Mouse (Mus musculus) heart, postnatal 4 days (tissue): ENCODE results near the gene Morn3. TPM values are rescaled to one million over a fixed set of nuclear protein-coding genes. Genes with fewer than 3 reads are reported as not detected.
"Not testable (repeated sequence)": the region's sequence is repeated elsewhere in the genome, so short reads cannot be mapped to it uniquely, and the experiment has no call there.

Source experiments
- DNase-seq: peaks from one replicate; pipeline ENCODE4 v3.0.0; 2021
- total RNA-seq, 2 experiments: library from RNA; stranded (reverse); gene quantifications; 2 replicates each; pipeline ENCODE4 v1.2.3; 2021

Gene Morn3
- not detected for total RNA-seq

DNA sequence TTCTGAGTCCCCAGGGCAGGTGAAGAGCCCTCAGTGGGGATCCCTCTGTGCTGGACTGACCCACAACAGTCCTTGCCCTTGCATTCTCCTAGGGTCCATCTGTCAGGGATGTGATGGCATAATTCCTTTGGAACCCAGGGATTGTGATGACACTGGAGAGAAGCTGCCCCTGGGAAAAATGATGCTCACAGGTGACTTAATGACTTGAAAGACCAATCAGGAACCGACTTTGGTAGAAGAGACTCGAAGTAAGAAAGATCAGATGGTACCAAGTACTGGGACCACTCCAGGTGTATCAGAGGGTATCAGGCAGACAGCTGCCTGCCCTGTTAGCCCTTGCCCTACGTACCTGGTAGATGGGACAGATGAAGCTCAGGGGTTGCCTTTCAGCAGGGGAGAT, at the start of gene Morn3:
Morn3 (minus strand) TSS at position 101 of the 400 bp plus-strand sequence.
- no peak for DNase-seq

DNA sequence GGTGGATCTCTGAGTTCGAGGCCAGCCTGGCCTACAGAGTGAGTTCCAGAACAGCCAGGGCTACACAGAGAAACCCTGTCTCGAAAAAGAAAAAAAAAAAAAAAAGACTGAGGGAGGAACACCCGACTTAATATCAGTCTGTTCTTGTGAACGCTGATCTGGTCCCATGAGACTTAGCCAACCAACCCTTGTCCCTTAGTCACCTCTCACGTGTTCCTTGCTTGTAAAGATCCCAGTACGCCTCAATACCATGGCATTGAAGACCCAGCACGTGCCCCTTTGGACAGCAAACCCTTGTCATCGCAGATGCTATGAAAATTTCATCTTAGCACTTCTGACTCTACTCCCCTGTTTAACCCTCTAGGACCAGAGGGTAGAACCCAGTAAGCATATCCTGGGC, 49.5 kb upstream of the Morn3 start:
- no peak for DNase-seq

DNA sequence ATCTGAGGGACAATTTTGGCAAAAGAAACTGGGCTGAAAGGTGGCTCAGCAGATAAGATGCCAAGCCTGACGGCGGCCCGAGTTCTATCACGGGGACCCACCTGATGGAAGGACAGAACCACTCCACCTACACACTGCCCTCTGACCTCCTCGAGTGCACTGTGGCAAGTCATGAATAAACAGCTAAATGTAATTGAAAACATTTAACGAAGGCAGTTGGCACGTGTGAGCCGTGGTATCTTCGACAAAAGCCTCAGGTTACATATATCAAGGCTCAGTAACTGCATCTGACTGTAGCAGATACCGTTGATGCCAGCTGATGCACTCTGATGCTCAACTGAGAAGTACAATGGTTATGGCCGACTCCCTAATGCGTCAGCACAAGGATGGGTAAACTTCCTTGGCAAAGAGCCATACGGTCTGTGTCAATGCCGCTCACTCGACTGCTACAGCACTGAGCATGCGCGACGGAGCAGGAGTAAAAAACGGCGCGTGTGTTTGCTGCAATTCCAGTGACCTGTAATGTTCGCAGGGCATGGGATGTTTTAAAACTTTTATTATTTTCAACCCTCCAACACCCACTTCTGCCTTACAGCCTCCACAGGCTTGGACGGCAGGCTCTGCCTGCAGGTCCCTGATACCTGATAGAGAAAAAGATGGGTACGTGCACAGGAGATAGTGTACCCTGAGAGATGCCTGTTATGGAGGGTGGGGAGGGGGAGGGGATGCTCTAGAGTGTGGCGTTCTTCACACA, 47.6 kb upstream of the Morn3 start:
- DNase-seq: no peak

DNA sequence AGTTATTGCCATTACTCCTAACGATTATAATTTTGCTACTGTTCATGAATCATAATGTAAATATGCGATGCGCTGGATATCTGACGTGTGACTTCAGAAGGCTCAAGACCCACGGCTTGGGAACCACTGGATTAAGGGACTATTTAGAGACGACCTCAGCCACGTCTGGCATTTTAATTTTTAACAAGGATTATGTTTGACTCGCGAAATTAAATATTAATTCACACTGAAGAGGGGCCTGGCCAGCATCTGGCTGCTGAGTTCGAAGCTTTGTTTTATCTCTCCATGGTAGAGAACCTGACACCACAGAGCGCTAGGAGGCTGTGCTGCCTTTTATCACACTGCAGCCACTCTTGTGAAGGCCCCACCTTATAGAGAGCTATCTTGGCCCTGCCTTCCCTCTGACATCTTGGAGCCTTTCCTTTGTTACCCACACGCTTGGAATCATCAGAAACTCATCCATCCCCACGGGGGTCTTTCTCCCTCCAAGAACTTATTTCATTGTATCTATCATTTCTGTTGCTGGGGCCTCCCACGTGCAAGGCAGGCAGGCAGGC, 46.3 kb upstream of the Morn3 start:
- DNase-seq: no peak

DNA sequence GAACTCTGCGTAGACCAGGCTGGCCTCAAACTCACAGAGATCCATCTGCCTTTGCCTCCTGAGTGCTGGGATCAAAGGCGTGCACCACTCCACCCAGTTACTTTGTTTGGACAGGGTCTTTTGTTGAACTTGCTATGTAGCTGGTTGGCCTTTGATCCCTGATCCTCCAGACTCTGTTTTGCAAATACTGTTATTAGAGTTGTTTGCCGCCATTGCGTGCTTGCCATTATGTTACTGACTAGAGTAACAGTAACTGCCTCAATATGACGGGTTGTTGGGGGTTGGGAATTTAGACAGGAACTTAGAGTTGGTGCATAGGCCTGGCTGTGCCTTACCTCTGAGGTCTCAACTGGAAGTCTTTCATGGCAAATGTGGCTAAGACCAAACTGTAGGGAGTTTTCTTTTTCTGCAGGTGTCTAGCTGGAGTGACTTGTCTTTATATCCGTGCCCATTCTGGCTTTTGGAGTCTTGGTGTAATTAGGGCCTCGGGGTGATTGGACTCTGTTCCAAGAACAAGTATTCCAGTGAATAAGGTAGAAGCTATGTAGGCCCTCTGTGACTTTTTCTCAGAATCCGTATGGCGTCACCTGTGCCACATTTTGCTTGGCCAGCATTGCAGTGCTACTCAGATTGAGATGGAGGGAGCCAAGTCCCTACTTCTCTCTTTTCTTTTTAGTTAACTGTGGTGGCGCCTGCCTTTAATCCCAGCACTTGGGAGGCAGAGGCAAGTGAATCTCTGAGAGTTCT, 43.9 kb upstream of the Morn3 start:
- DNase-seq: no peak

DNA sequence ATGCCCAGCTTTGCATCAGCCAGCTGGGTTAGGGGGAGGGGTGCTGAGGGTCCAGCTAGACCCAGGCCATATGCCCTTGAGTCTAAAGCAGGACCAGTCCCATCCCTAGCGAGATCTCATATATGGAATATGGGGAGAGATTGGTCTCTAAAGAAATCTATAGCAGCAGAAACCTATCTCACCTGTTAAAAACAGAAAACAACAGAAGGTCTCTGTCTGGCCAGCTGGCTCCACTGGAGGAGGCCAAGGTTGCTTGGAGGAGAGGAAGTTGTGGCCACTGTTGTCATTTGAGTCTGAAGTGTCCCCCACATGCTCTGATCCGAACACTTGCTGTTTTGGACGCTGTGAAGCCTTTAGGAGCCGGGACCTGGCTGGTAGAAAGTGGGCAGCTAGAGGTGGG, 42.0 kb upstream of the Morn3 start:
- DNase-seq: no peak

DNA sequence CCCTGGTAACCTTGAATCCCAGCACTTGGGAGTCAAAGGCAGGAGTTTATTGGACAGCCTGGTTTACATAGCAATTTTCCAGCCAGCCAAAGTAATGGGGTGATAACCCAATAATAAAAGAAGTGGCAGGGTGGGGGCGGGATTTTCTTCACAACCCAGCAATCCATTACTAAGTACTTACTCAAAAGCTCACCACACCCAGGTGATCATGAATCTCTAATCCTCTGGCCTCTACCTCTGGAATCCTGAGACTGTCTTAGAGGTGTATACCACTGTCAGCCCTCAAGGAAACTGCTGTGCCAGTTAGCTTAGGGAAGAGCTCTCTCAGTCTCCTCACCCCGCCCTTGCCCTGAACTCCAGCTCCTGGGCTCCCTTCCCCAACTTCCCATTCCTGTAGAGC, 39.7 kb upstream of the Morn3 start:
- no peak for DNase-seq

DNA sequence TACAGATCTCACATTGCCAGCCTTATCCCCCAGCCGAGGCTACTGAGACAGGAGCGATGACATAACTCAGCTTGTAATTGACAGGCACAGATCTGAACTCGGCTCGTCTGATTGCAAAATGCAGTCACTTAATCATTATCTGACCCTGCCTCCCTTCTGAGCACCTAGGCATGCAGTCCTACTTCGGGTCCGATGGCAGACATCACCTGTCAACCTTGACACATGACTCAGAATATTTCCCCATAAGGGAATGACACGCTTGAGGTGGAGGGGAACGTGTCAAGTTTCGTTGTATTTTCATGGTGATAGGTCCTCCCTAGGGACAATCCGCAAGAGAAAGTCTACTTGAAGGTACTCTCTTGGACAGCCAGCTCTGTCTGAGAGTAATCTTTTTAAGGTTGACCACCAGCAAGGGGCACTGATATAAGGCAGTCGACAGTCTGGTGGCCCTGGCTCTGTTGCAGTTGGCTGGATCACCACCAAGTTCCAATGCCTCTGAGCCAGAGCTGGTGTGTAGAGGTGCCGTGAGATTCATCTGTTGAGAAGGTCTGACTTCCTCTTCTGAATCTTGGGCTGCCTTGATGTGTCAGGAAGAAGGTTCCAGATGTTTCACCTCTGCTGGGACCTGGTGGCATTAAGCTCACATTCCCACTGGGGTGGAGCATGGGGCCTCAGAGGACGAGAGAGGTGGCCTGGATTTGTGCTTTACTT, 36.7 kb upstream of the Morn3 start:
- DNase-seq: no peak

DNA sequence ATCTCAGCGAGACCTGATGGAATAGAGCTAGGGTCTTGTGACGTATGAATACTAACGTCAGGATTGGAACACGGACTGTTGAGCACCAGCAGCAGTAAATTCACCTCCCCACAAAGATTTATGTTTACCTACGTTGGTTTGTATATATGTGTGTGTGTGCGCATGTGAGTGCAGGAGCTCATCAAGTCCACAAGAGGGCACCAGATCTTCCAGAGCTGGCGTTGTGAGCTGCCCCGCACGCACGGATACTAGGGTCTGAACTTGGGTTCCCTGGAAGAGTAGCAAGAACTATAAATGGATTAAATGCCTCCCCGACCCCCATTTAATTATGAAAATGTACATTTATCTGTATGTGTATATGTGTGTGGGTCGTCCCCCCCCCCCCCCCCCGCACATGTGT, 33.7 kb upstream of the Morn3 start:
- no peak for DNase-seq

DNA sequence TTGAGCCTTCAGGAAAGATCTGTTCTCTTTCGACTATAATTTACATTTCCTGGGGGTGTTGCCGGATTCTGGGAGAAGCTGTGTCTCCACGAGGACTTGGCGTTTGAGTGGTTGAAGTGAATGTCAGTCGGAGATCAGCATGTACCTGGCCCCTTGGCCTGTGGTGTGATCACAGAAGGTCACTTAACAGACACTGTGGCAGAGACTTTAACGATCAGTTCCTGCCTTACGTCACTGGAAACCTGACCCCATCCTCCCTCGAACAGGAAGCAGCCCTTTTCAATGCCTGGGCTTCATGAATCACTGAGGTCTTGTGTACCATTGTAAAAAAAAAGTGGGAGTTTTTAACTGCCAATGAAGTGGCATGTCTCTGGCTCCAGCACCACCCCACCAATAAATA, 33.2 kb upstream of the Morn3 start:
- DNase-seq: no peak

DNA sequence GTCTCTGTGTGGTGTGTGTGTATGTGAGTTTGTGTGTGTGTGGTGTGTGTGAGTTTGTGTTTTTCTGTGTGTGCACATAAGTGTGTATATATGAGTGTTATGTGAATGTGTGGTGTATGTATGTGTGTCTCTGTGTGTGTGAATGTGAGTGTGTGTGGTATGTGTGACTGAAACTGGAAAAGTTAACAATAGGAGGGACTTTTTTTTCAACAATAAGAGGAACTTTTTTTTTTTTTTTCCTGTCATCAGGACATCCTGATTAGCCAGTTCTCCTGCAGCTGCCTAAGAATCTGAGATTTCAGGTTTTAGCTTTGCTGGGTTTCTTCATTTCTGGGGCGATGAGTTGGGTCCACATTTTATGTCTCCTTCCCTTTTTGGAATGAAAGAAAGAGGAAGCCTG, 32.8 kb upstream of the Morn3 start:
- DNase-seq: no peak

DNA sequence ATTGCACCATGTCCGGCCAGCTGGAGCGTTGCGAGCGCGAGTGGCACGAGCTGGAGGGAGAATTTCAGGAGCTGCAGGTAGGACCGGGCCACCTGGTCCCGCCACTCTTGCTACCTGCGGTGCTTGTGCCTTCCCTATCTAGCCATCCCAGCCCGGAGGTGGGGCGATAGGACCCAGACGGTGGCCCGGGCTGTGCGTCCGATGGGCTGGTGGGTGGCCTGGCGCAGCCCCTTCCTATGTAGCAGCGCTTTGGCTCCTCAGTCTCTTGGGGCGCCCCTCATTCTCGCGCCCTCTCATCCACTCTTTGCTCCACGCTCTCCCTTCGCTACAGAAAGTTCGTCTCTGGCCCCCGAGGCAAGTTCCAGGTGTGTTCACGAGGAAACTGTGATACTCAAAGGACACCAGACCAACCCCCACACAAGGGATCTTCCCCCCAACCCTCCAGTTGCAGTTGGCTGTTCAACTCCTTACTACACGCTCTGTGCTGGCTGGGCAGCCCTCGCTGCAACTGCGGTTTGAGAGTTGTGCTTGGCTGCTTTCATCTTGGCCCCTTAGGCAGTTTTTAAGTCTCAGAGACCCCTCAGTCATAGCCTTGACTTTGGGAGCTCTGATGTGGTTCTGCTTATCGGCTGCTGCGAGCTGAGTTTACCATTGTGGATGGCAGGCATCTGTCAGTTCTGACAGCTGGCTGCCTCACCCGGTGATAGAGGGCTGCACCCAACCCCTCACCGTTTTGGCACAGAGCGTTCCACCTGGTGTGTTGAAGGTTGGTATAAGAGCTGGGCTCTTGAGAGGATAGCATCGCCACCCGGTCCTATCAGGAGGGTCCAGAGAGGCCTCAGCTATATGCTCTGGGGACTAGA, 29.8 kb upstream of the Morn3 start:
- peak; percentile 27 for DNase-seq

DNA sequence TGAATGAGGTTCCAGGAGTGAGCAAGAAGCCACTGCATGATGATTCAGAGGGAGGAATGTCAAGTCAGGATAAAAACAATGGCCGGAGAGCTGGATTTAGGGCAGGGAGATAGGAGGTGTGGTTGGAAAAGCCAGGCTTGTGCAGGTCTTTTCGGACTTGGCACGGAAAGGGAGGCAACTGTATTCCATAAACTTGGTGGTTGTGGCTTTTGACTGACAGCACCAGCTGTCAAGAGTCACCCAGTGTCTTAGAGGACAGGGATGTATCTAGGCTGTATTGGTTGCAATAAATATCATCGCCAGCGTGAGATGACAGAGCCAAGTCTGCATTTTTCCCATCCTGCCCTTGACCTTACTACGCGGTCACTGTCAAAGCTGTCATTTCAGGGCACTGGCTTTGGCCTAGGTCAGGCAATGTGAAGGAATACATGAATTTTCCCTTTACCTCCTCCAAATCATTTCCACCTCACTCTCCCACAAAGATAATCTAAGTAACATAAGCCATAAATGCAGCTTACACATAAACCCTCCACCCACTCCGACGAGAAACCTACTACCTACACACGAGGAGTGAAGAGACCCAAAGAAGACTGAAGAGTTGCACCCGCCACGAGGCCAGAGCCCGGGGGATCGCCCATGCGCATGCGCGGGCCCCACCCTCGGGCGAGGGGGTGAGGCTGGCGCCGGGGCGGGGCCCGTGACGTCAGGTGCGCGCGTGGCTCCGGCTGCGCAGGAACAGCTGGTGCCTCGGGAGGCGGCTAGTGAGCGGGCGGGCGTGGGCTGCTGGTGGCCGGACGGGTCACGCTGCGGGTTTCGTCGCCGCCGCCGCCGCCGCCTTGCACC, 29.0 kb upstream of the Morn3 start:
- peak; percentile 96 for DNase-seq

DNA sequence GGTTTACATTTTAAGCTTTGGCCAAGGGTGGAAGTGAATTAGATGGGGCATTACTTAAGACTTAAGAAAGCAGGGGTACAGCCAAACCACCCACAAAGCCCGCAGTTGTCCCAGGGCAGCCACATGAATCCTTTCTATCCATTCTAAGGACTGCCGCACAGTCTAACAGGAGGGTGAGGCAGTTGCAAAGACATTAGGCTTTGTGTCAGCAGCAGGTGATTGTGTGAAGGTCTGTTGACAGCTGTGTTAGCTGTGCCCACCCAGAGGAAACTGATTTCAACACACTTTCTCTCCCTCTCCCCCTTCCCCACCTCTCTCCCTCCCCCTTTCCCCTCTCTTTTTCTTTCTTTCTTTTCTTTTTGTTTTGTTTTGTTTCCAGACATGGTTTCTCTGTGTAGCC, 21.9 kb upstream of the Morn3 start:
- DNase-seq: no peak

DNA sequence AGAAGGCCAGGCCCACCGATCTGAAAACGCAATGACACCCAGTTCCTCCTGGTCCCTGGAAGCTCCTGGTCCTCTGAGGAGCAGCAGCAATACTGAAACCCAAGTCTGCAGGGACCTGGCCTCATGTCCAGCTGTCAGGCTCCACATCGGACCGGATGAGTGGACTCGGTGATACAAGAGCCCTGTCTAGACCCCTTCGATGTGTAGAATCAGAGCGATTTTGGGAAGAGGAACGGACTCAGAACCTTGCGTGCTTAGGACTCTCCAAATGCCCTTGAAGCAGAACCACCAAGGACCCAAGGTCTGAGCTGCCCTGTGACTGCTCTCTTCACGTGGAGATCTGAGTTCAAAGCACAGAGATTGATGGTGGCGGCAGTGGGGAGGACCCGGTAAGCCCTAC, 21.3 kb upstream of the Morn3 start, which contains the start of gene Tmem120b:
Tmem120b (plus strand) TSS at position 301 of the 400 bp plus-strand sequence.
- no peak for DNase-seq

DNA sequence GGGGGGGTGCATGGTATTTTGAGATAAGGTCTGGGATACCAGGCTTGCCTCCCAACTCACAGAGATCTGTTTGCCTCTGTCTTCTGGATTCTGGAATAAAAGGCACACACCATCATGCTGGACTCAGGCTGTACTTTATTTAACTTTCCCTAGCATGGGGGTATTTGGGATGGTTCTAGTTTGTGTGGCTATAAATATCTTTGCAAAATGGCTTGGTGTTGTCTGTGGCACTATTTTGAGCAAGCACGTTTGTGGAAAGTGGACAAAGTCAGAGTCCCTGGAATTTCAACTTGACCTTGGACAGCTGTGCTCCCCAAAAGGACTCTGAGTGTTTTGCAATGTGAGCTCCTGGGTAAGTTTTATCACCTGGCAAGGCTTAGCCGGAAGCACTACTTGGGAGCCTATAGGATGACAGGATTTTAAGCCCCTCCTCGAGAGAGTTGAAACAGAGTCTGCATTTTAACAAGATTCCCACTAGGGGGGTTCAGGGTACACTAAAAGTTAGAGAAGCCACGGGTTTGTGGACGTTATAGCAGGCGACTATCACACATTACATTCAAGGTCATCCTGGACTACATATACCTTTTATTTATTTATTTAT, 20.7 kb upstream of the Morn3 start:
- DNase-seq: peak; percentile 42

DNA sequence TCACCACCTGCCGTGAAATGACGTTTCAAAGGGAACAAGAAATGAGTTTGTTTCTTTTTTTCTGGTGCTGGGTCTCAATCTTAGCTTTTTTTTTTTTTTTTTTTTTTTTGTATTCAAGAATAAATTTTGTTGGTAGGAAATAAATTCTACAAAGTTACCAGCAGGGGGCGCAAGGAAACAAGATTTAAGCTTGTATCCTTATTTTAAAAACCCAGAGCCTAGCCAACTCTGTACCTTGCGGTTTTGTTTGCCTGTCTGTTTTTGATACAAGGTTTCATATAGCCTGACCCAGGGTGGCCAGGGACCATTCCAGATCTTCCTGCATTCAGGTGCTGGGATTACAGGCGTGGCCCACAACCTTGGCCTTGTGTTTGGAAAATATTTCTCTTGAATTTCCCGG, 17.4 kb upstream of the Morn3 start:
- DNase-seq: peak; percentile 79

DNA sequence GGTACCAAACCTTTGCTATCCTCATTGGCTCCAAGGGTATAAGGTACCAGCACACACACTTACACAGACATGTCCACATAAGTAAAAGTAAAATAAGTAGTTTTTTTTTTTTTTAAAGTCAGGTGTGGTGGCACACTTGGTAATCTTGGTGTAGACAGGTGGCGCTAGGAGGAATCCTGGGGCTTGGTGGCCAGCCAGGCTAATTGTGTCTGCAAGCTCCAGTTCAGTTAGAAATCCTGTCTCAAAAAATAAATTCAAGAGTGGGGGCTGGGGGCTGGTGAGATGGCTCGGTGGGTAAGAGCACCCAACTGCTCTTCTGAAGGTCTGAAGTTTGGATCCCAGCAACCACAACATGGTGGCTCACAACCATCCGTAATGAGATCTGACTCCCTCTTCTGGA, 16.3 kb upstream of the Morn3 start:
- no peak for DNase-seq

DNA sequence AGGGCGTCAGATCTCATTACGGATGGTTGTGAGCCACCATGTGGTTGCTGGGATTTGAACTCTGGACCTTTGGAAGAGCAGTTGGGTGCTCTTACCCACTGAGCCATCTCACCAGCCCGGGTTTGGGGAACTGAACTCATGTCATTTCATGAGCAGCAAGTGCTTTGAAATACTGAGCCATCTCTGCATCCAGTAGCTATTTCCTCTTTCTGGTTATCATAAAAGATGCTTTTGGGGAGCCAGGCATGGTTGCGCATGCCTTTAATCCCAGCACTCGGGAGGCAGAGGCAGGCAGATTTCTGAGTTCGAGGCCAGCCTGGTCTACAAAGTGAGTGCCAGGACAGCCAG, 14.6 kb upstream of the Morn3 start:
- DNase-seq: not testable (repeated sequence)

DNA sequence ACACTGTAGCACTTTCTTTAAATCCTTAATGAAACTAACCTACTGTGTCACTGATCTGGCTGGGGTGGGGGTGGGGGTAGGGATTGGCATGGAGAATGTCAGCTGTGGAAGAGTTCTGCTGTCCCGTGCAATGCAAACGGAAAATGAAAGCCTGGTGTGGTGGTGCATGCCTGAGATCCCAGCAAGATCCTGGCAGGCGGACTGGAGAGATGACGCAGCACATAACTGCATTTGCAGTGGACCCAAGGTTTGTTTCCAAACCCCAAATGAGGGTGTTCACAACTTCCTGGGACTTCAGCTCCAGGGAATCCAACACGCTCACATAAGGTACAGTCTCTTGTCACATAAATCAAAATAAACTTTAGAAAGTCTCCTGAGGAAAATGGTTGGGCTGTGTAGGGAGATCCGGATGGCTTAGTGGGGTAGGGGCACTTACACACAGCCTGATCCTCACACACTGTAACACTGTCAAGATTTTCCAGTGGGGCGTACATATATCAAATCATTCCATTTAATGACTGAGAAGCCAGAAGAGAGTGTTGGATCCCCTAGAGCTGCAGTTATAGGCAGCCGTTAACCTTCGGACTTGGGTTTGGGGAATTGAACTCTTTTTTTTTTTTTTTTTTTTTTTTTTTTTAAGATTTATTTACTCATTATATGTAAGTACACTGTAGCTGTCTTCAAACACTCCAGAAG, 14.0 kb upstream of the Morn3 start:
- DNase-seq: no peak
